Mouse (Mus musculus) pancreas, adult 10 weeks (tissue): Measurements from ENCODE around the gene Usp9x. TPM values are rescaled to one million over a fixed set of nuclear protein-coding genes. Genes with fewer than 3 reads are reported as not detected.

Experiments
- polyA plus RNA-seq: library from polyadenylated mRNA; stranded (reverse); fragments of 350-450 nt; fragmentation: Illumina TruSeq; extraction: RNeasy Lipid Tissue Mini Kit (QIAGEN cat#74804); gene quantifications from one replicate; pipeline ENCODE4 v1.2.3, GENCODE M21; 2015; ENCODE audit warnings: low read depth, low replicate concordance; ENCODE audit not compliant: insufficient read depth

Usp9x gene
- 18.8 TPM for polyA plus RNA-seq

GRCm38 (mm10) chrX:13071241-13071775 is at the start of gene Usp9x:
Usp9x (plus strand) TSS chrX:13071498.

Other genes starting within 250 kb of the Usp9x start
- 46.6 TPM for gene Ddx3x, start 209.5 kb downstream of the Usp9x start, polyA plus RNA-seq